Mouse (Mus musculus): Measurements from ENCODE around the gene Dab2ip. TPM values are rescaled to one million over a fixed set of nuclear protein-coding genes. Genes with fewer than 3 reads are reported as not detected.
A peak's percentile ranks its signal among the peaks of the same experiment; 100 is the strongest.

The Dab2ip gene
- polyA plus RNA-seq, 1 experiment from 2014 or later, result 41.3 TPM

DNA sequence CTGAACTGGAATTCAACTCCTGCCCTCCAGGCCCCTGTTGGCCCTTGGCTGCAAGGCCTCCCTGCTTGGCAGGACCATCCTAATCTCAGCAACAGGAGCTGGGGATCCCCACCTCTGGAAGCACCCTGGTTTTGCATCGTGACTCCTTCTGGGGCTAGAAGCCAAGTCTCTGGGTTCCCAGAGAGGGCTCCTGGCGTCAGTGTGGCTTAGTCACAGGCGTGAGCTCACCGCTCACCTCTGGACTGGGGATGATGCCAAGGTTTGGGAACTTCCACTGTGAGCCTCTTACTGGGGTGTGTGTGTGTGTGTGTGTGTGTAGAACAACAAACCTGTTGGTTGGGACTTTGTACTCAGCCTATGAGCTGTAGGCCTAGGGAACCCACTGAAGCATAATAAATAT is 31.7 kb downstream of the Dab2ip start:
- no peaks in the 10 kb centered on the region for H3K9me3 ChIP-seq (ENCODE audit: control insufficient read depth)
- 60% methylated on average over 4 of the region's 4 CpGs for WGBS
- ATAC-seq, result peak; percentile 41

DNA sequence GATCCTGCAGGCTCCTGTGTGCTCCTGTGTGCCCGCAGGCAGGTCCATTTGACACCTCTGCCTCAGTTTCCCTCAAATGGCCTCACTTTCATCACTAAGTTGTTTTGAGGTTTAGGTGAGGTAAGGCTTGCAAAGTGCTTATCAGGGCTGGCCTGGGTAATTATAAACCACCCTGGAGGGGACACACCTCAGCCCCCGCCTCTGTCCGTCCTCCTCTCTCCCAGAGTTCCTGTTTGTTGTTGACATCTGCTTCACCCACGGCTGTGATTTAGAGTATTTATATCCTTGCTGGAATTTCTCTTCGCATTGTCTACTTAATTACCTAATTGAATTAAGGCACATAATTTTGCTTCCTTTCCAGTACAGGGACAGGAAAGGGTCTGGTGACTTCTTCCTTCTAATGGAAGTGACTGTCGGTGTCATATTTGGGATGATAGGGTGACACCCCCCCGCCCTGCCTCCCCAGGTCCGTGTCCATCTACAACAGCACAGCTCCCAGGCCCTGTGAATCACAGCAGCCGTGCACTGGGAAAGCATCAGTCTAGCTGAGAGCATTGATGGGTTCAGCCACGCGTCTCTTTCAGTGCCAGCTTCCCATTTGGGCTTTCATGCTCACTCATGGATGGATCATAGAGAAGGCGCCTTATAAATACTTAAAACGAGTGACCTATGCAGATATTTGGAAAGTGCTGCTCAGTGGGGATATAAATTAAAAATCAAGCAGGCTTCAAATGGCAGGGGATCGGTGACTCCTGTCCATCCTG is 34.1 kb downstream of the Dab2ip start:
- WGBS, result 73% methylated on average over 14 of the region's 14 CpGs

More for the DNA sequence above, 31.7 kb downstream of the Dab2ip start:
- TF ChIP-seq CTCF (IDR thresholded peaks at IDR 0.05; ENCODE audit: low read depth), result no peak
- Histone ChIP-seq H3K27me3 (replicated peaks; ENCODE audit: control insufficient read depth, insufficient read depth, low read length) (no peaks in the 10 kb centered on the region), H3K4me2 (replicated peaks; ENCODE audit: low read depth) (no peak overlapping the region), H3K36me3 (ENCODE audit: control insufficient read depth, insufficient read depth) (no peaks in the 10 kb centered on the region; the same call in 1 of the 2 replicates), H3K4me3 (ENCODE audit: low read depth, low read length) (no peak overlapping the region), H3K4me1 (replicated peaks; ENCODE audit: control insufficient read depth, insufficient read depth, low read length) (no peaks in the 10 kb centered on the region), H3K27ac (ENCODE audit: low read depth, low read length) (no peak overlapping the region), H3K9ac (ENCODE audit: low read depth, low read length) (no peak overlapping the region)

DNA sequence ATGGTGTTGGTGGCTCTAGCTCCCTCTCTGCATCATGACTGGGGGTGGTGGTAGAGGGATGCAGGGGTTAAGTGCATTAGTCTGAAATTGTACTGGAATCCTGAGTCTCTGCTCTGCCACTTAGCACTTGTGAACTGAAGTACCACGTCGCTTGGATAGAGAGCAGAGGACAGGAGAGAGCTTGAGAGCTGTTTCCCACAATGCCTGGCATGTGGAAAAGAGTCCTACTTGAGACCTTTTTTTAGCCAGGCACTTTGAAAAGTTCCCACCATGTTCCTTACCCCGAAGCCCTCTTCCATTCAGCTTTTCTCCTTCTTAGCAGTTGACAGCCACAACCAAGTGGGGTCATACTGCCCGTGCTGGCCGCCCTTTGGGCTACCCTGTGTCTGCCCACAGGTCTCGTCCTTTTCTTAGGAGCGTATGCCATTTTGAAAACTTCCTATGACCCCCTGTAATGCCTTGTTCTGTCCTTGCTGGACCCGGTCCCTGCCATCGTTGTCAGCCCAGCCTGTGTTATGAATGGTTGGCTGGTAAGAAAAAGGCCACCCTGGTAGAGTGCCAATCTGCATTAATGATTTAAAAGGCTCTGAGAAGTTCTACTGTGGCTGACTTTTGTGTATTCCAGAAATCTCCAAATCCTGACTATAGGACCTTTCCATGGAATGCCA is 34.8 kb downstream of the Dab2ip start:
- WGBS, result 81% methylated on average over 9 of the region's 9 CpGs
- no peaks in the 10 kb centered on the region for H3K36me3 ChIP-seq (ENCODE audit: control insufficient read depth, insufficient read depth)
- H3K4me1 ChIP-seq (replicated peaks; ENCODE audit: control insufficient read depth, insufficient read depth, low read length), result no peaks in the 10 kb centered on the region
- no peaks in the 10 kb centered on the region for H3K9me3 ChIP-seq (ENCODE audit: control insufficient read depth)
- H3K4me2 ChIP-seq (replicated peaks; ENCODE audit: low read depth), result no peak overlapping the region
- no peaks in the 10 kb centered on the region for H3K27me3 ChIP-seq (replicated peaks; ENCODE audit: control insufficient read depth, insufficient read depth, low read length)
- no peak for TF ChIP-seq CTCF (IDR thresholded peaks at IDR 0.05; ENCODE audit: low read depth)
- H3K9ac ChIP-seq (ENCODE audit: low read depth, low read length), result no peak overlapping the region
- no peak for ATAC-seq
- no peak overlapping the region for H3K27ac ChIP-seq (ENCODE audit: low read depth, low read length)
- no peak overlapping the region for H3K4me3 ChIP-seq (ENCODE audit: low read depth, low read length)

More for the DNA sequence above, 34.1 kb downstream of the Dab2ip start:
- Histone ChIP-seq H3K9ac (ENCODE audit: low read depth, low read length) (no peak overlapping the region), H3K9me3 (ENCODE audit: control insufficient read depth) (no peaks in the 10 kb centered on the region), H3K4me1 (replicated peaks; ENCODE audit: control insufficient read depth, insufficient read depth, low read length) (no peaks in the 10 kb centered on the region), H3K27me3 (replicated peaks; ENCODE audit: control insufficient read depth, insufficient read depth, low read length) (no peaks in the 10 kb centered on the region), H3K4me2 (replicated peaks; ENCODE audit: low read depth) (no peak overlapping the region), H3K27ac (ENCODE audit: low read depth, low read length) (no peak overlapping the region), H3K4me3 (ENCODE audit: low read depth, low read length) (no peak overlapping the region), H3K36me3 (ENCODE audit: control insufficient read depth, insufficient read depth) (no peaks in the 10 kb centered on the region)
- TF ChIP-seq CTCF (IDR thresholded peaks at IDR 0.05; ENCODE audit: low read depth), result no peak
- ATAC-seq, result no peak

DNA sequence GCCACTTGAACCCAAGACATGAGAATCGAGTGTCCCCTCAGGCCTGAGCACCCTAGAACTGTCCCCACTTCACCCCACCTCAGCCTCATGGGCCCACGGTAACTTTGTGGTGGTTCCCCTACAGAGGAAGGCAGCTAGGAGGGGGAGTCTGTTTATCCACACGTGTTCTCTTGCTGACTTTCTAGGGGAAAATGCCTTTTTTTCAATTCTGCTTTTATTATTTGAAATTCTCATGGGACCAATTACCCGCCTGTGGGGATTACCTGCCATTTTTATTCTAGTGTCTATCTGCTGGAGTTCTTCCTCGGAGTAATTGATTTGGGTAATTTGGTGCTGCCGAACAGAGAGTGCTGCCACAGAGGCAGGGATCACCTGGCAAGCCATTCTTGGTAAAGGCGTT is 35.8 kb downstream of the Dab2ip start:
- TF ChIP-seq CTCF (IDR thresholded peaks at IDR 0.05; ENCODE audit: low read depth), result no peak
- Histone ChIP-seq H3K4me1 (replicated peaks; ENCODE audit: control insufficient read depth, insufficient read depth, low read length) (0 out of 2 replicates have a peak, but pooled peaks cover 3% of the 10 kb centered on the region), H3K27me3 (replicated peaks; ENCODE audit: control insufficient read depth, insufficient read depth, low read length) (no peaks in the 10 kb centered on the region), H3K4me3 (ENCODE audit: low read depth, low read length) (no peak overlapping the region), H3K9me3 (ENCODE audit: control insufficient read depth) (no peaks in the 10 kb centered on the region), H3K27ac (ENCODE audit: low read depth, low read length) (no peak overlapping the region), H3K4me2 (replicated peaks; ENCODE audit: low read depth) (no peak overlapping the region), H3K36me3 (ENCODE audit: control insufficient read depth, insufficient read depth) (no peaks in the 10 kb centered on the region), H3K9ac (ENCODE audit: low read depth, low read length) (no peak overlapping the region)
- no peak for ATAC-seq
- WGBS, result 84% methylated on average over 7 of the region's 7 CpGs

DNA sequence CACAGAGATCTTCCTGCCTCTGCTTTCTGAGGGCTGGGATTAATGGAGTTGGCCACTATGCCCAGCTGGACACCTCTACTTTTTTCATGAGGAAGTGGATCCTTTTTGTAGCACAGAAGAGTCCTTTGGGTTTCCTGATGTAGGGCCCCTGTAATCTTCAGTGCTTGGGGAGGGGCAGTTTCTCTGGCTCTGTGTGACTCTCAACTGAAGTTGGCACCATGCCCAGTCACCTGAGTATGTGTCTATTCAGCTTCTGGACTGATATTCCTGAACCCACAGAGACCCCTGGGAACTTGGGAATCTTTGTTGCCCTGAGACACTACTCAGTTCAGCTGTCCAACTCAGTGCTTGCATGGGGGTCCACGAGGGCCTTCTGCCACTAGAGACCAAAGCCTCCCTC is 37.0 kb downstream of the Dab2ip start:
- Histone ChIP-seq H3K4me3 (ENCODE audit: low read depth, low read length) (no peak overlapping the region), H3K9ac (ENCODE audit: low read depth, low read length) (no peak overlapping the region), H3K4me1 (replicated peaks; ENCODE audit: control insufficient read depth, insufficient read depth, low read length) (0 out of 2 replicates have a peak, but pooled peaks cover 4% of the 10 kb centered on the region), H3K4me2 (replicated peaks; ENCODE audit: low read depth) (no peak overlapping the region), H3K27me3 (replicated peaks; ENCODE audit: control insufficient read depth, insufficient read depth, low read length) (no peaks in the 10 kb centered on the region), H3K36me3 (ENCODE audit: control insufficient read depth, insufficient read depth) (no peaks in the 10 kb centered on the region), H3K27ac (ENCODE audit: low read depth, low read length) (no peak overlapping the region), H3K9me3 (ENCODE audit: control insufficient read depth) (no peaks in the 10 kb centered on the region)
- TF ChIP-seq CTCF (IDR thresholded peaks at IDR 0.05; ENCODE audit: low read depth), result no peak
- peak; percentile 82 for ATAC-seq
- WGBS, result 48% methylated on average over 1 of the region's 1 CpGs

DNA sequence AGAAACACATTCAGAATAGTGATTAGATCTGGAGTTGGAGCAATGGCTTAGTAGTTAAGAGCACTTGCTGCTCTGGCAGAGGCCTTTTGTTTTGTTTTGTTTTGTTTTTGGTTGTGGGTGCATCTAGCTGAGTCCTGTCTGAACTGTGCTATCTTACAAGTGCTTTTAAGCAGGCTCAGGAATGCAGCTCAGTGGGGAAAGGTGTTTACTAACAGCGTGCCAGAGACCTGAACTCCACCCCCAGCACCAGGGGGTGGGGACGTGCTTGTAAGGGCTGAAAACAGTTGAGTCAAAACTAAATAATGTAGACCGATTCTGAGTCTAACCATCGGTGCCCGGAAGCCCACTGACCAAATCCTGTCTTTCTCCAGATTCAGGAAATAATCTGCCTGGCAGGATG is 37.7 kb downstream of the Dab2ip start:
- no peaks in the 10 kb centered on the region for H3K36me3 ChIP-seq (ENCODE audit: control insufficient read depth, insufficient read depth)
- H3K4me3 ChIP-seq (ENCODE audit: low read depth, low read length), result no peak overlapping the region
- H3K27me3 ChIP-seq (replicated peaks; ENCODE audit: control insufficient read depth, insufficient read depth, low read length), result no peaks in the 10 kb centered on the region
- no peak for TF ChIP-seq CTCF (IDR thresholded peaks at IDR 0.05; ENCODE audit: low read depth)
- no peak overlapping the region for H3K9ac ChIP-seq (ENCODE audit: low read depth, low read length)
- no peaks in the 10 kb centered on the region for H3K9me3 ChIP-seq (ENCODE audit: control insufficient read depth)
- no peak for ATAC-seq
- no peak overlapping the region for H3K27ac ChIP-seq (ENCODE audit: low read depth, low read length)
- H3K4me2 ChIP-seq (replicated peaks; ENCODE audit: low read depth), result no peak overlapping the region
- 0 out of 2 replicates have a peak, but pooled peaks cover 4% of the 10 kb centered on the region for H3K4me1 ChIP-seq (replicated peaks; ENCODE audit: control insufficient read depth, insufficient read depth, low read length)
- WGBS, result 56% methylated on average over 5 of the region's 5 CpGs
